Mouse (Mus musculus) heart, adult 2 months (tissue): ENCODE data around the gene Ogdhl.

Source experiments
- CTCF ChIP-seq: fragments of 200-600 bp; IDR thresholded peaks from 2 replicates; pipeline ENCODE4 v1.8.1; 2022; ENCODE audit warnings: antibody characterized with exemption, mild to moderate bottlenecking, moderate library complexity
- POLR2A ChIP-seq: fragments of 200-500 bp; IDR thresholded peaks from 2 replicates; pipeline ENCODE4 v1.6.1; 2011; ENCODE audit warnings: mild to moderate bottlenecking, low read depth, low read length, control low read depth; ENCODE audit not compliant: insufficient read depth

DNA sequence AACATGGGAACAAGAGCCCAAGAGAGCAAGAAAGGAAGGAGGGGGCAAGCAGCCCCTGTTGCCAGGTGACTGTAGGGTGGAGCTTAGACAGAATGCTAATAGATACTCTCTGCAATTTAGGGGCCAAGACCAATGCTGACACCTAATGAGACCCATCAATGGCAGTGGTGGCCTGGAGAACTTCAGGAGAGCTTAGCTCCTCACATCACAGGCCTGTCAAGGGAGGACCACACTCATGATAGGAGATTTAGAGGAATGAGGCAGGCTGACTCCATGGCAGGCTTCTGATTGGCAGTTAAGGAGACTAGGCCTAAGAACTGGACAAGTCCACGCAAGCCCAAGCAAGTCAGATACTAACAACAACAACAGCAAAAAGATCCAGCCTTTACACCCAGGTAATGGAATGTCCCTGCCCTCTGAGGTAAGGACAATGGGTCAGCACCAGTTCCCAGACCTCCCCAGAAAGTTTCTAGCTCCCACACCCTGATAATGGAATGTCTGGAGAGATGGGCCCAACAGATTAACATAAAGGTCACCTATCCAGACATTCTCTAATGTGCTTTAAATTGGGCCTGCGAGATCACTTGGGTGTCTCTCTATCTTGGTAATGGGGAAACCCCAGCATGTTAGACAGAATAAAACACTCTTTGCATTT is 10.3 kb upstream of the Ogdhl start:
- no peak for TF ChIP-seq POLR2A
- no peak for TF ChIP-seq CTCF
